Mouse (Mus musculus): Measurements from ENCODE around the gene Plppr4.

The Plppr4 gene

DNA sequence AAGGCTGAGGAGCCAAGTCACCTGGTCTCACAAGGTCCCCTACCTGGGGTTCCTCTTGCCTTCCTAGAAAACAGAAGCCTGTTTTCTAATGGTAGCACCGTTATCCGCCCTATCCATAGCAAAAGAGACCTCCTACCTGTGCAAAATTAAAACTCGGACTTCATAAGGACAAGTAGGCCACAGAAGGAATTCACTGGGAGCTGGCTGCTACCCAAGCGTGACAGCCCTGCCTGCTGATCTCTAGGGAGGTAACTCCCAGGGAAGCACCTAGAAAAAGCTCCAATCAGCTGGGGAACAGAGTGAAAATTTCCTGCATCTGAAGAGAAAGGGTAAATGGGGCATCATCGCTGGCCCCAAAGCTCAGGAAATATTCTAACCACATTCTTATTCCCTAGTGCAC lies at the start of gene Plppr4:
TSS of gene Plppr4 (minus strand) at position 349 of the 400 bp plus-strand sequence.
- no peak for DNase-seq

DNA sequence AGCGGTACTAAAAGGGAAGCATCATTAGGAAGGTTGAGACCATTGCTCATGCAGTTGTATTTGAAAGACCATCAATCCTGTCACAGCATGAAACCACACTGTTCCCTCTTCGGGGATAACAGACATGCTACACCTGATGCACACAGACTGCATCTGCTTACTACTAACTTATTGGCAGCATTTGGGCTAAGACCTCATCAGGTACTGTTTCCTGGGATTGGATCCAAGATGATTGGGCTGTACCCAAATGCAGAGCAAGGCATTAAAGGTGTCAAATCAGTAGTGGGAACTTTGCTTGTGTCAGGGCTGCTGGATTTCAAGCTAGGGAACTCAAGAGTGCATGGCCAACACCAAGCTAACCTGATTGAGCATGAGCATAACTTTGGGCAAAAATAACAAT lies 45.1 kb upstream of the Plppr4 start:
- no peak for DNase-seq

DNA sequence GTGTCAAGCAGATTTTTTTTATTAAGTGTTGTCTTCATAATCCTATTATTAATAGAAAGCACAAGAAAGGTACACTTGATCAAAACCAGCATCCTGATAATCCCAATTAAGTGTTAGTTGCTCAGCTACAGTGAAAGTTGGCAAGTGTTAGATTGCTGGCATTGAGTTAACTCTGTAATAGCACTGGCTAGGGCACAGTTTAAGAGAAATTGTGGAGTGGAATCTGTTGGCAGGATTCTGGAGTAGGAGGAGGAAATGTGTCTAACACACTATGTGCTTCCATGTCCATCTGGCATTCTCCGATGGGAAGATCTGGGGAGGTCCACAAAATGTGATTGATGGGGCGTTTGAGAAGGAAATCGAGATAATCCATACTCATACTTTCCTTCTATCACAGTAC lies 43.1 kb upstream of the Plppr4 start:
- no peak for DNase-seq

DNA sequence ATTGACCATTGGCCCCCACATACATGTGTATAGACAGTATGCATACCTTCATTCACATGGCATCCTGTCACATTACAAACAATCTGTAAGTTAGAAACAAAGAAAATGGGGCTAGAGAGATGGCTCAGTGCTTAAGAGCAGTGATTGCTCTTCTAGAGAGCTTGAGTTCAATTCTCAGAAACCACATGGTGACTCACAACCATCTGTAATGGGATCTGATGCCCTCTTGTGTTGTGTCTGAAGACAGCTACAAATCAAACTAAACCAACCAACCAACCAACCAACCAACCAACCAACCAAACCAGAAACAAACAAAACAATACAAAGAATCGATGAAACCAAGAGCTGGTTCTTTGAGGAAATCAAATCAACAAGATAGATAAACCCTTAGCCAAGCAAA lies 5.4 kb upstream of the Plppr4 start:
- no peak for DNase-seq

DNA sequence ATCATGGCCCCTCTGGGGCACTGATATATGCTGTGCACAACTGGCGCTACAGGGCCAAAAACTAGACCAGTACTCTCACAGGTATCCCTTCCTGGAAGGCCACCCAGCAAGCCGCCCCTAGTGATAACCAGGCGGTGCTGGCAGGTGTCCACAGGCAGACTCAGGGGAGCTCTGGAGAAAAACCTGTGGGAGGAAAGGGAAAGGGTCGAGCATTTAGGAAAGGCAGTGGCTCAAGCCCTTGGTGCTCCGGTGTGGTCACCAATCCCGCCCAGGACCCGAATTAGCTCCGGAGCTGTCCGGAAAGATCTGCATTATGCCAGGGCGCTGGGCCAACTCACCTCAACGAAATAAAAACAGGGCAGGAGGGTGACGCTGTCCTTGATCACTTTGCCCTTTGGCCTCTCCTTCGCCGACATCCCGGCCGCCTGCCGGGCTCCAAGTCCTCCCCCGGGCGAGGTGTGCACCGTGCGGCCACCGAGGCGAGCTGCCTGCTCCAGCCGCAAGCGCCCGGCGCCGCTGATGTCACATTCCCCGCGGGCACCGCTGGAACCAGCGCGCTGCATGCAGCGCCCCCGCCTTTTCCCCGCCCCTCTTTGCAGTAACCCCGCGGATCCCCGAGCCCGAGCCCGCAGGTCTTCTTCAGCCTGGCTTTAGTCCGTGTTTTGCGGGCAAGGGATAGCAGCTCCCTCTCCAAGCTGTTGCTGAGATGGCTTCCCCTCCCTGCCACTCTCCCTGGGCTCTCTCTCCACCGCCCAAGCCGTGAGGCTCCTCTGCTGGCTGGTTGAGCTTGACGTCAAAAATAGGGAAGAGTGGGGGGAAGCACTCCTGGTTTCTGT lies 772 bp downstream of the Plppr4 start:
- no peak for DNase-seq

DNA sequence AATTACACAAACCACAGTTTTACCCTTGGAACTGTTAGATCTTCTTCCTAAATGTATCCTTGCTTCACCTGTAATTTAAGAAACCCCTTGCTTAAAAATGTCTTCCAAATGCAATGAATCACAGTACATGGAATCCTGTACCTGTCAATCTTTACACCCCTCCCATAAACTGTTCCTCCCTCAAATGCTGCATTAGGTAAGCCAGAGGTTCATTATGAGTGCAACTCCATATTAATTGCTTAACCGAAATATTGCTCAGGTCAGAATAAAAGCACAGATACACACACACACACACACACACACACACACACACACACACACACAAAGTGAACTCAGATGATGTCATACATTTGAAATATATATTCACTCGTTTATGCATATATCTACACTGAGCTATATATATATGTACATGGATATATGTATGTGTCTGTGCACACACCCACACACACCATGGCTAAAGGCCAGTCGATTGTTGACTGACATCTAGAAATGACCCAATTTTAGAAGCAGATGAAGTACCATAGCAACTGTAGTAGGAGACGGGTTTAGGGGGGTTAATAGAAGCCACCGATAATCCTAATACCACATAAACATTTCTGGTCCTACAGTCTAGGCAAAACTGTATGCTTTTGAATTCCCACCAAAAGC lies 1.6 kb downstream of the Plppr4 start:
- no peak for DNase-seq

DNA sequence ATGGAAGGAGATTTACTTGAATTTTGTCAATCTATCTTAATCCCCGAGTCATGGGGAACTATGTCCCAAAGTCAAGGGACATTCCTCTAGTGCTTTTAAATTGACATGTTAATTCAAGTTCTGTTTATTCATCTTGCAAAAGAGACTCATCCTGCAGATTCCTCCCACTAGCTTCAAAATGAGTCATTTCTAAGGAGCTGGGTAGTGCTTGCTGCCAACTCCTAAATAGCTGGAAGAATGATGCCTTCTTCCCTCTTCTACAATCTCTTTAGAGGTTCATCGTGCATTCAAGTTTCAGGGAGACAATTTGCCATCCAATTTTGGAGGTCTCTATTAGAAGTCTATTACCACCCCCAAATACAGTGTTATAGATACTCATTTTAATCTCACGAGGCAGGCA lies 3.3 kb downstream of the Plppr4 start:
- DNase-seq, result no peak

DNA sequence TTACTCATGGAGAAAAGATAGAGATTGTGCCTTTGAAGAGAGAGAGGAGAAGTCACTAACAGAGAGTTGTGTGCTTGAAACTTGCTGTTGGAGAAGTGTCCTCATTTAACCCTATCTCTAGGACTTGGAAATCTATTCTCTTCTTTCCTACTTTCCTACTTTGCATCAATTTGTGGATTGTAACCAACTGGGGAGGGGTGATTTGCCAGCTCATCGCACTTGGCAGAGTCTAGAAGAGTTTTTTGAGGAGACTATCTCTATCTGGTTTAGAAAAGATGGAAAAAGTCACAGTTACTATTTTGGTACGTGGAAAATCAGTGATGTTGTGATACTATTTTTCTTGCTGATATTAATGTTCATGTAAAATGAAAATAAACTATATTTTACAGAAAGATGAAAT lies 6.7 kb downstream of the Plppr4 start:
- no peak for DNase-seq

DNA sequence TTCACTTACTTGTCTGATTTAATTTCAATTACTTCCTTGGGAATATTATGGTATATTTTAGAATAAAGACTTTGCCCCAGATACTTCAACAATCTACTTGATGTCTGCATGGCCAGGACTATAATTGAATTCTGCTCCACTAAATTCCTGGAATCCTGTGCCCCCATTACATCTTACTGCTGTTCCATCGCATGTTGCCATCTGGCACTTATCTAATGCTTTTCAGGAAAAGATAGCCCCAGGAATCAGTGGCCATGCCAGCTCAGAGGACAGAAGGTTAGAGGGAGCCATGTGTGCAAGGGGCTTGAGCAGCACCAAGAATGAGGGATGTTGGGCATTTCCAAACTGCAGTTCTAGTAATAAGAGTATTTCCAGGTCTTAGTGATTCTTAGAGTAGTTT lies 14.3 kb downstream of the Plppr4 start:
- no peak for DNase-seq

DNA sequence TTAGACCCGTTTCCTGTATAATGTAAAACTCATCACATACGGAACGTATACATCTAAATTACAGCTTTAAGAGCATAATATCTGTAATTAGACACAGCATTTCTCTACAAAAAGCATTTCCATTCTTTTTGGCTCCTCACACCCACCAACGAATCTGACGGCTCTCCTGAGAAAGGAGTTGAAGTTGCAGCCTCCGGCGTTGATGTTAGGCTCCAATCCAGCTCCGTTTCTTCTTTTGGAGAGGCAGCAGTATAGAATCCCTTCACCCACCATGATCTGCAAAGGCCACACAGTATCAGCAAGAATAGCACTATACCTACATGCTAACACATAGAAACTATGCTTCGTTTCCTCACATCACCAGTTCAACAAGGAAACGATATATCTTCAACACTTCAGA lies 29.2 kb downstream of the Plppr4 start:
- DNase-seq, result no peak

DNA sequence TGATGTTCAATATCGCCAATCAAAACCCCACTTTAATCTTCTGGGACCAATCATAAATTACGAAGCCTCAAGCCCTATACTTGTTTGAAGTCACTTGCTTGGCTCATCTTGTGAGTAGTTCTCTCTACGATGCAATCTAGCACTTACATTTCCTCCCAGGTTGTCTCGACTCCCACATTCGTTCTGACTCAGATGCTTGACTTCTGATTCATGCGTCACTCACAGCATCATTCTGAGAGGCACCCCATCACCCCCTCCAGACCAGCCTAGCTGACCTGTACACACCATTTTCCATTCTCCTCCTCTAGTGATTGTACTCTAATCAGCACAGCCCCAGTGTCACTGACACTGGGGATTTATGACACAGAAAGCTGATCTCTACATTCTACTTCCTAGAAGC lies 31.2 kb downstream of the Plppr4 start:
- DNase-seq, result no peak

DNA sequence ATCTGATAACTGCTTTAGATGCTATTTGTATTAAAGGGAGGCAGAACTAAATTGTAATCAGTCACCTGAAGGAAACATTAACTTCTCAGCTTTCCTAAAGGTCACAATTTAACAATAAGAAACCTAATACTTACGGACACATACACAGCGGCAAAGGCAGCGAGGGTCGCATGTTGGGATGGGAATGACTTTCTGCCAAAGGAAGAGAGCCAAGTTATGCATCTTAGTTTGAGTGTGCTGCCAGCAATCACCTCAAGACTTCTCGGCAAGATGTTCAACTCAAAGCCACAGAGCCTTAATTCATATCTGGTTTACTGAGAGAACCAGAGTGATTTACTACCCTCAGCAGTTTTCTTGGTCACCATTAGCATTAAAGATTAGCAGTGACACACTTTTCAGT lies 34.1 kb downstream of the Plppr4 start:
- no peak for DNase-seq

DNA sequence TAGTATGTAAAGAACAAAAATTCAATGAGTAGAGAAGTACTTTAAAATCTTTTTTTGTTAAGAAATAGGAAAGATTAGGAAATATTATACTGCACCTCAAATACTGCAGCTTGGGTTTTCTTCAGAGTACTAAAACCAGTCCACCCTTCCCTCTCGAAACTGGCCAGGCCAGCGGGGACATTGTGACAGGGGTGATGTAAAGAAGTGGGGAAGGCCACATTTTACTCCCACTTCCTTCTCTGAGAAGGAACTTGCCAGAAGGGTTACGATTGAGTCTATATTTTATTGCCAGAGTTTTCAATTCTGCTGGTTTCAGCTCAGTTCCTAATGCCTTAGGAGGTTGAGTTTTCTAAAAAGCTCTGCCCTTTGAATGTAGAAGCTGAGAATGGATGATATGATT lies 41.0 kb downstream of the Plppr4 start:
- DNase-seq, result no peak

DNA sequence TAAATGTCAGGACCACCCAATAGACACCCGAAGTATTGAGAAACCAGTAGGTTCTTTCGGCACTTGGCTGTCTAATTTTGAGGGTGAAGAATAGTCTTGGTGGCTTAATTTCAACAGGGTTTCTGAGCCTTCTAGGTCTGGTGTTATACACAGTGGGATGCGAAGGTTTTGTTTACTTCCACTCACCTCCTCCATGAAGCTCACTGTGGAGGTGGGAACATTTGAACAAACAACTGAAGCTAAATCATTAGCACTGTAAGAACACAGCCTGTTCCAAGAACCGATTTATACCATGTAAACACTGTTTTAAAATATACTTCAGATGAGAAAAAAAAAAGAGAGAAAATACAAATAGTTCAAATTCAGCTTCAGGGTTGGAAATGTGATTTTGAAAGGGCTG lies 47.3 kb downstream of the Plppr4 start:
- no peak for DNase-seq

DNA sequence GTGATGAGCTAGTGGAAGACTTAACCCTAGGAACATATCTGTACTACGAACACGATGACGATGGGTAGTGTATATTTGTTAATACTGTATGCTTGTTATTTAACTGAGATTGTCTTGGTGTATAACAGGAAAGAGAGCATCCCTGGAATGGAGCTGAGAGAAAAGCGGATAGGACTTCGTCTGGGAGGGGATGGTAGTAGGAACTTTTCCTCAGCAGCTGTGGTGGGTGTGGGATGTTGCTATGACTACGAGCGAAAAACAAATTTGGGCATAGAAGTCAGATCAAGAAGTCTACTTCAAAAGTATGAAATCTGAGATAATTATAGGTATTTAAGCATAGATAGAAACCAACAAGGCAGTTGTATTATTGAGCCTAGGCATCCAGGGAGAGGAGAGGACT lies 48.6 kb downstream of the Plppr4 start:
- DNase-seq, result no peak

DNA sequence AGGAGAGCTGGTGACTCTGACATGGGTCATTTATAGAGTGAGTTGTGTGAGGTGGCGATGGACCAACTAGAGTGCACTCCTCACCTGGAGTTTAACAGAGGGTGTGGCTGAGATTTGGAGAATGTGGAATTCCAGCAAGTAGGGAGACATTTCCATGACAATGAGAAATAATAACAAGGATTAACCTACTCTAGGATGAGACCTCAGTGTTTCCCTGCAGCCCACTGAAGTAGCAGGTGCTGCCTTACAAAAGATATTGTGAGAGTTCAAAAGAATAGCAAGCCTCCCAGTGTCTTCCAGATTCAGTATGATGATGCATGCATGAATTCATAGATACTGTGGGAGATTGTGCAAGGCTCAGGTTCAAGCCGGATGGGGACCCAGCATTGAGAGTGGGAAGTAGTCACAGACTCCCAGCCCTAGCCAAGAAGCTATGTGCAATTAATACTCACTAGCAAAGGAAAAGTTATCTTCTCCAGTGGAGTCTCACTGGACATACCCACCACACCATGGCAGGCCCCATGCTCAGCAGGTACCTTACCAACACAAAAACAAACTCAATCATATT lies 49.8 kb downstream of the Plppr4 start:
- no peak for DNase-seq

DNA sequence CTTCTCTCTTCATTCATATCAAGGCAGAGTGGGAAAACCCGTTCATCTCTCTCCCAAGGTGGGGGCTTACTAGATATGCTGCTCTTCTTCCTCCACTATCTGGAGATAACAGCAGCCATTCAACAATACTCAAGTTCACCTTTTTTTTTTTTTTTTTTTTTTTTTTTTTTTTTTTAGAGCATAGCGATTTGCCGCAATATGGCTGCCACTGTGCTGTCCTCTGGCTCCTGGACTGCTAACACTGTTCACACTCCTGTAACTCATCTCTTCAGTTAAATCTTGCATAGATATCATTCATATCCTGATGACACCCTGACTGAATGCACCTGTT lies 51.1 kb downstream of the Plppr4 start:
- DNase-seq, result no peak

DNA sequence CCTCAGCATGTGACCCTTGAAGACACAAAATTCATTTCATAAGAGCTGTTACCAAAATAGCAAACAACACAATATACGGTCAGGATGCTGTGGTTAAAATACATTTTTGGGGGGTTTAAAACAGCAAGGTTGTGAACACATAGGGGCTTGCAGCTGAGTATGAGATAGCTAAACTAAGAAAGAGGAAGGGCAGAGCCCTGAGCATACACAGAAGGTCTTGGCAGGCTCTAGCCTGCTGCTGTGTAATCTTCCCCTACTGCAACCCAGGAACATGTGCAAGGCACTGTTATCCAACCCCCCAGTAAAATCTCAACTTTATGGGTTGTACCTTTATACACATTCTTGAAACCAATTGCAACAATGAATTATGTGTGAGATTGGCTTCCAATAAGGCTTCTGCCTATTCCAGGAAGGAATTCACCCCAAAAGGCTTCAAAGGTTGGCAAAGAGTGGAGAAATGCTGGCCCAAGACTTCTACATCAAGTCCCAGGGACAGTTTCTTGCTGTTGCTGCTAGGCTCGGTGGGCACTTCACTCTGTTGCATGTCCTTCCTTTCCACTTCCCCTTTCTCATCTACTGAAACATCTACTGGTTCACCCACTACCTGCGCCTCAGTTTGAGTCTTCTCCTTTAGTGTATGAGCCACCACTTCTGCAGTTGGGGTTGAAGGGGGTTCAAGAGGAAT lies 51.6 kb downstream of the Plppr4 start:
- DNase-seq, result no peak

DNA sequence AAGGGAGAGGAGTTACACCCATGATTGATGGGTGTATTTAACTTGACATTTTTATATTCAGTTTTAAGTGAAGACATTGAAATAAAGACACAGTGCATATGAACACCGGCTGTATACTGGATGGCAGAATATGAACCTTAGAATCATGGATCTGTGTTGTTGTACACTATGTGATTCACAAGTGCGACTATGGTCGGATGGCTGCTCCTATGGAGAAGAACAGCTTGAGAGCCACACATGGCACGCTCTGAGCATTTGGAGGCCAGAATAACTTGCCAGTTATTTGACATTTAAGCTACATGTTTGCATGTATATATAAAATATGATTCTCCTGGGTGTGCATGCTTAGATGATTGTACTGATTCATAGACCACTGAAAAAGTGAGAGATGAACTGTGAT lies 53.1 kb downstream of the Plppr4 start:
- DNase-seq, result no peak

DNA sequence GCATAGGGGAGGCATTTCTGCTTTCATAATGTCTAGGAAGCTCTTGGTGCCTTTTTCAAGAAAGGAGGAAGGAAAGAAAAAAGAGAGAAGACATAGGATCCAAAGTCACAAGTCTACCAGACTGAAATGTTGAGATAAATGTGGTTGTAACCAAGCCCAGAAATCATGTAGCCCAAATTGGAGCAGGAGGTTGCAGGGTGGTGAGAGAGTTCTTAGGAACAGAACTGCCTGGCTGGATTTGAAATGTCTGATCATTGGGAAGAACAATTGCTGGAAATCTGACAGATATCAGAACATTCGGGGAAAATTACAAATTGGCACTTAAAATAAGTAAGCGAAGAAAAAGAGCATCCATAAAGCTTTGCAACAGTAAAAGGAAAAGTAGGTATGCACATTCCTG lies 56.6 kb downstream of the Plppr4 start:
- no peak for DNase-seq

DNA sequence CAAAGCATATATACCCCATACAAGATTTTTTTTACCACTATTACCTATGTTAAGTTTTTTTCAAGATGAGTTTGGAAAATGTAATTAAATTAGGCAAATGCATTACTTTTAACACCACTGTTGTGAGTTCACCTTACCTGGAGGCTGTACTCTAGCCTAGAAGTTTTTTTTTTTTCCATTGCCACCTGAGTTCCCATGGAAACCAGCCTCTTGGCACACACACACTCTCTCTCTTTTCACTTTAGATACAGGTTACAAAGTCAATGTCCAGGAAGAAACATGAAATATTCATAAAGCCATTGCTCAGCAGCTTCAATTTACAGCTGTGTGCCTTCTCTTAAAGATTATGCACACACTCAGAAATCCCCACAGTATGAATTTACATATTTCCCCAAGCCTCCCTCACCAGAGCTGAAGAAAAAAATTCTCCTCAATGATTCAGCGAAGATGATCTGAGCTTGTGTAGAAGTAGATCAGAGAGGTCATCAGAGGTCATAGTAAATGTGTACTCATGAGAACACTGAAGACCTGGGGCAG lies 59.9 kb downstream of the Plppr4 start:
- DNase-seq, result no peak

DNA sequence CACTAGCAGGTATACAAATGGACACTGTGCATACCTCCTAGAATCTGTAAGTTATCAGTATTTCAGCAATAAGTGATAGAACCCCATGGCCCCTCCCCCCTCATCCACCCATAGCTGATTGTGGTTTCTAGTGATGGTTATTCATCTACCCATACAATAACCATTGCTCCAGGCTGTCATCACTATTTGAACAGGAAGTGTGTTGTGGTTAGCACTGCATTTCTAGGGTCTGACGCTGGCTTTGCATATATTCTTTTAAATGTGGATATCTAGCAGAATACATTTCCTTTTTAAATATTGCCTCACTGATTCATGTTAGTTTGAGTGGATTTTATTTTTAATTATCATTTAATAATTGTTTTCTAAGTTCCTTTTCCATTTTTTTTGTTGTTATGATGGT lies 62.9 kb downstream of the Plppr4 start:
- DNase-seq, result no peak

DNA sequence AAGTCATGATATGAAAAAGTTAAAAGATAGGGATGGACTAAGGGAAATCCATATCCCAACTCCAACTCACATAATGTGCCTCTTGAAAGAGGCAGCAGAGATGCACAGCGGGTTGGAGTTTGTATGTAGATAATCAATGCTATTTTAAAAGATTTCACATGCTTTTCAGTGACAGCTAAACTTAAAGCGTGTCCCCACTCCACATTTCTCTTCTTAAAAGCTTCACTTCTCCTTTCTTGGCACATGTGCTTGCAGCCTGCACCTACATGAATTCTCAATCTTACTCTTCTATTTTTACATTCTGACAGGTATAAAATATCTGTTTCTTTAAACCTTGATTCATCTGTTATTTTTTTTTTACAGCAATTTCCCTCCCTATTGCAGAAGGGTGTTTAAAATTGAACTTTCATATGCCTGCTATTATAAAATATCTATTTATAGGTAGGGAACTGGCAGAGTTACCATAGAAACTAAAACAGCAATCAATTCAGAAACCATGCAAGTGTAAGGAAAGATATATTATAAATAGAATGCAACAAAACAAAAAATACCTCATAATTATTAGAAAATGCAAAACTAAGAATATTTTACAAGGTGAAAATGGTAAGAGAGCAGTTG lies 66.3 kb downstream of the Plppr4 start:
- no peak for DNase-seq
